Mouse (Mus musculus) lung, adult 2 months (tissue): ENCODE data around the gene Tulp3. TPM values are rescaled to one million over a fixed set of nuclear protein-coding genes. Genes with fewer than 3 reads are reported as not detected.

Source experiments
- DNase-seq: peaks from one replicate; pipeline ENCODE4 v3.0.0; 2022
- H3K4me1 ChIP-seq: fragments of 200-500 bp; 2 replicates; pipeline ENCODE4 v1.6.1; 2011; ENCODE audit warnings: low read length; ENCODE audit not compliant: control insufficient read depth, insufficient read depth
- H3K4me3 ChIP-seq: fragments of 200-500 bp; replicated peaks from 2 replicates; pipeline ENCODE3; 2011; ENCODE audit warnings: low read depth, mild to moderate bottlenecking, control low read depth, low read length; ENCODE audit errors: extremely low read depth
- CTCF ChIP-seq: fragments of 200-500 bp; IDR thresholded peaks from 2 replicates; pipeline ENCODE4 v1.5.1; 2011; ENCODE audit warnings: mild to moderate bottlenecking, low read length, control low read depth; ENCODE audit not compliant: insufficient read depth
- POLR2A ChIP-seq: fragments of 200-500 bp; IDR thresholded peaks from 2 replicates; pipeline ENCODE4 v1.6.1; 2011; ENCODE audit warnings: low read depth, mild to moderate bottlenecking, control low read depth, low read length, borderline replicate concordance; ENCODE audit errors: extremely low read depth
- WGBS: fragments of 180-500 bp; shearing (Covaris S2); methylation state at CpG from one replicate; pipeline ENCODE4 v1.1.7; 2018; 5-methylcytosine and 5-hydroxymethylcytosine counted together
- polyA plus RNA-seq: library from polyadenylated mRNA; depleted of rRNA; stranded (reverse); fragments of >200 nt; gene quantifications from 2 replicates; pipeline ENCODE4 v1.2.3, GENCODE M21; 2012

Tulp3 gene
- polyA plus RNA-seq, 1 experiment = 21.5 TPM

DNA sequence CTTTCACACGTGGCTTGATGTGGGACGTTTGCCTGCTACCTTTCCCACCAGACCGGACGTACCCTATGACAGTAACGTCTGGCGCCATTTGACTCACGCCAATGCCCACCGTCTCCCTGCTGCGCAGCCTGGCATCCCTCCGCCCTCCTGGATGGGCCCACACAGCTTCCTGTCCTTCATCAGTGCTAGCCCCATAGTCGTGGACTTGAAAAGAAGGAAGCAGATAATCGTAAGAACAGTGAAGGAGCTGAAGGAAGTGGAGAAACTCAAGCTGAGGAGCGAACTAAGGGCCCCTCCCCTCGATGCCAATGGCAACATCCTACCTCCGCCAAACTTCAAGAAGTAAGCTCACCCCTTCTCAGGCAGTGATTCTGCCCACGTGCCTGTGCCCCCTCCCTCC, 24.0 kb upstream of the Tulp3 start:
- Histone ChIP-seq H3K4me1 (no peaks in the 10 kb centered on the region), H3K4me3 (no peak overlapping the region)
- 80% methylated on average over 16 of the region's 16 CpGs for WGBS
- no peak for DNase-seq
- TF ChIP-seq POLR2A (no peak), CTCF (no peak)

DNA sequence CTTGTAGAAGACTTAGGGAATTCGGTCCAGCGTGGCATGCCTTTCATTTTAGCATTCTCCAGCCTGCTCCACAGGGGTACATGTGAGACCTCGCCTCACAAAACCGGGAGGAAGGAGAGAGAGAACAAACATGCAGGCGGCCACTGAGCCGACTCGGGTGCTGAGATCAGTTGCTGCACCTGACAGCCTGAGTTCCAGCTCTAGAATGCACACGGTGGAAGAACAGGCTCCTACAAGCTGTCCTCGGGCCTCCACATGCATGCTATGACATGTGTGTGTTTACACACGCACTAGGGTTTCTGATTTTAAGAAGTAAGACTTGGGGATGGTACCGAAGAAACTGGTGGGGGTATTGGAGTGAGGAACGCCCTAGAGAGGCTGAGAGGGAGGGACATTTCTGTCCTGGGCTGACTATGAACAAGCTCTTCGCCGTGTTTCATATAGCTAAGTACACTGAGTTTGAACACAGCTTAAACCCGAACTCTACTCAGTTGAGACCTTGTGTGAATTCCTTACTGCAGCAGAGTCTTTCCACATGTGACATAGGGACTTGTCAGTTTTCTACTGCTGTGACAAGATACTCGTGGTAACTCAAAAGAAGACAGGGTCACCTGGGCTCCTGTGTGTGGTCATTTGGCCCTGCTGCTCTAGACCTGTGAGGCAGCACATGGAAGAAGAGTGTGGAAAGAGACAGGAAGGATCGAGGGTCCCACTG, 20.9 kb upstream of the Tulp3 start:
- Histone ChIP-seq H3K4me3 (no peak overlapping the region), H3K4me1 (no peaks in the 10 kb centered on the region)
- DNase-seq = no peak
- 87% methylated on average over 17 of the region's 17 CpGs for WGBS
- TF ChIP-seq POLR2A (no peak), CTCF (no peak)

DNA sequence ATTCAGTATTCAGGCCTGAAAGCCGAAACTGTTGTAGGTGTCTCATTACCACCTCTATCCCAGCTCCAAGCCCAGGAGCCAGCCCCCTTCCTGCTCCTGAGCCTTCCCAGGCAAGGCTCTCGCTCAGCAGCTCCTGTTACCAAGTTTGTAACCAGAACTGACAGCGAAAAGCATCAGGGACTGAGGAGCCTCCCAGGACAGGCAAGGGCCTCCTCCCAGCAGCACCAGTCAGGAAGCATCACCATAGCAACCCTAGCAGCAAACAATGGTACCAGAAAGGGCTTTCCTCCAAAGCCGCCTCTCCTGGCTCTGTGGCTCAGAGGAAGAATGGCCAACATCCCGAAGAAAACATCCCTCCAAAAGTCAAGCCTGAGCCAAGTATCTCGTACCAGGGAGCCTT, 19.5 kb upstream of the Tulp3 start, which contains the start of the genes Tex52 and Gm44596:
Tex52 (plus strand) TSS at position 265 of the 400 bp plus-strand sequence.
Gm44596 (plus strand) TSS at position 312 of the 400 bp plus-strand sequence.
- TF ChIP-seq CTCF = no peak
- TF ChIP-seq POLR2A = no peak
- no peak within 1 kb of the TSS for H3K4me3 ChIP-seq
- no peak for DNase-seq
- 32% methylated on average over 6 of the region's 6 CpGs for WGBS
- no peaks in the 10 kb centered on the region for H3K4me1 ChIP-seq

DNA sequence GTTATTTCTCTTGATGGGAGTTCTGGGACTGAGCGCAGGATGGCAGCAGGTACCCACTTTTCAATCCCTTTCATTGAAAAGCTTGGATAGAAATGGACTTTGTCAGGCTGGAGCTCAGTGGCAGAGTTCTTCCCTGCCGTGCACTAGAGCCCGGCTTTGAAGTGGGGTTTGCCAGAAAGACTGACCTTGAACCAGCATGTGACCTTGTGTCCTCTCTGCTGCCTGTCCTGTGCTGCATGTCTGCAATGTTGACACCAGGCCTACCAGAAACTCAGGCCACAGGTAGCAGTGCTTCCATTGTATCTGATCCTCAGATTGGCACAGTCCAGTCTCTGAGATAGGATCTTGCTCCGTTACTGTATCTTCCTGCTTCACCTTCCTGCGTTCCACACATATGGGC, 14.4 kb upstream of the Tulp3 start:
- TF ChIP-seq POLR2A = no peak
- TF ChIP-seq CTCF = no peak
- DNase-seq = no peak
- WGBS = 93% methylated on average over 5 of the region's 5 CpGs
- H3K4me1 ChIP-seq = no peaks in the 10 kb centered on the region
- H3K4me3 ChIP-seq = no peak overlapping the region

DNA sequence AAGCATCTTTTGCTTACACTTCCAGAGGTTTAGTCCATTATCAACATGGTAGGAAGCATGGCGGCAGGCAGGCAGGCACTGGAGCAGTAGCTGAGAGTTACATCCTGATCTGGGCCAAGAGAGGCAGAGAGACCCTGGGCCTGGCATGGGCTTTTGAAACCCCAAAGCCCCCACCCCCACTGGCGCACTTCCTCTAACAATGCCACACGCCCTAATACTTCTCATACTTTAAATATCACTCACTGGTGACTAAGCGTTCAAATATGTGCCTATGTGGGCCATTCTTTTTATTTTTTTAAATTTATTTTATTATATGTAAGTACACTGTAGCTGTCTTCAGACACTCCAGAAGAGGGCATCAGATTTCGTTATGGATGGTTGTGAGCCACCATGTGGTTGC, 10.8 kb upstream of the Tulp3 start:
- peaks cover 3% of the 10 kb centered on the region; the same call in 1 of the 2 replicates for H3K4me1 ChIP-seq
- DNase-seq = no peak
- WGBS = 84% methylated on average over 5 of the region's 5 CpGs
- no peak for TF ChIP-seq CTCF
- TF ChIP-seq POLR2A = no peak
- H3K4me3 ChIP-seq = no peak overlapping the region

DNA sequence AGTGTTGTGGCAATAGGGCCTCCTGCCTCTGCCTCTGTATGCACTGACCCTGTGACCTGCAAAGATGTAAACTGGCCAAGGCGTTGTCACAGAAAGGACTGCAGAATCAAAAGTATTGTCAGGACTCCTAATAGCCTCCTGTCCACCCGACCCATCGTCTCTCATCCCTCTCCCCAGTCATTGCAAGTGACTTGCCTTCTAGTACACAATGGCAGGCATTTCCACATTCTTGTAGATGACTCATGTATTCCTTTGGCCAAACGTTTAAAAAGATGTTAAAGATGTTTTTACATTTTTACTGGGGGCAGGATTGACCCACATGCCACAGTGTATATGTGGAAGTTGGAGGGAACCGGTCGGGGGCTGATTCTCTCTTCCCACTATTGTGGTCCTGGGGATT, 9.1 kb upstream of the Tulp3 start:
- peaks cover 3% of the 10 kb centered on the region; the same call in 1 of the 2 replicates for H3K4me1 ChIP-seq
- 56% methylated on average over 6 of the region's 6 CpGs for WGBS
- TF ChIP-seq POLR2A (no peak), CTCF (no peak)
- DNase-seq = no peak
- H3K4me3 ChIP-seq = no peak overlapping the region

DNA sequence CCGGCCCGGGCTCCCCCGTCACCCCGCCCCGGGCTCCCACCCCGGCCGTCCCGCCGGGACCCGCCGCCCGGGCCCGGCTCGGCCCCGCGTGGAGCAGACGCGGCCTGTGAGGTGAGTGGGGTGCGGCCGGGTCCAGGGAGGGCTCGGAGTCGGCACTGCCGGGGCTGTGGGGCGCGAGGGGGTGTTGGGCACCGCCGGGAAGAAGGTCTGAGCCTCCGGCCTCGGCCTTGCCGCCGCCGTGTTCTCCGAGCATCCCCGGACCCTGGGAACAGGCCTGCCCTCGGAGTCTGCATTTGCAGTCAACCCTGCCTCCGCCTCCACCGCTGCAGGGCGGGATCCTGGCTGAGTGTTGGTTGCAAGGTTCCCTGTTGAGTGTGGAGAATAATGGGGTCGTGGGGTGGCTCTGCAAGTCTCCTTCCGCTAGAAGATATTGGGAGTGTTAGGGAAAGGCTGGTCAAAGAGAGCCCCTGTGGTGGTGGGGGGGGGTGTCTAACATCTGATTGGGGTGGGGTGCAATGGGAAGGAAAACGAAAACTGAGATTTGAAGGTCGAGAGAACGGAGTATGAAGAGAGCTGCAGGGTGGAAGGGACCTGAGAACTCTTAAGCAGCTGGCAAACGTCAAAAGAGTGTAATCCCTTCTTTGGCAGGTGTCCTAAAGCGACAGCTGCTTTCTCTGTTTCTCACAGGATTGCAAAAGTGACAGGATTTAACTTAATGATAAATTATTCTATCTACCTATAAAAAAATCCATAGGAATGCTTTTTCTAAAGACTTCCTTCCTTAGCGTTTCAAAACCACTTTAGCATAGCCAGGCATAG, 7.6 kb upstream of the Tulp3 start:
- TF ChIP-seq CTCF = no peak
- TF ChIP-seq POLR2A = no peak
- Histone ChIP-seq H3K4me3 (peak overlapping the region; percentile 33), H3K4me1 (peaks cover 3% of the 10 kb centered on the region; the same call in 1 of the 2 replicates)
- 4% methylated on average over 46 of the region's 46 CpGs for WGBS
- no peak for DNase-seq

DNA sequence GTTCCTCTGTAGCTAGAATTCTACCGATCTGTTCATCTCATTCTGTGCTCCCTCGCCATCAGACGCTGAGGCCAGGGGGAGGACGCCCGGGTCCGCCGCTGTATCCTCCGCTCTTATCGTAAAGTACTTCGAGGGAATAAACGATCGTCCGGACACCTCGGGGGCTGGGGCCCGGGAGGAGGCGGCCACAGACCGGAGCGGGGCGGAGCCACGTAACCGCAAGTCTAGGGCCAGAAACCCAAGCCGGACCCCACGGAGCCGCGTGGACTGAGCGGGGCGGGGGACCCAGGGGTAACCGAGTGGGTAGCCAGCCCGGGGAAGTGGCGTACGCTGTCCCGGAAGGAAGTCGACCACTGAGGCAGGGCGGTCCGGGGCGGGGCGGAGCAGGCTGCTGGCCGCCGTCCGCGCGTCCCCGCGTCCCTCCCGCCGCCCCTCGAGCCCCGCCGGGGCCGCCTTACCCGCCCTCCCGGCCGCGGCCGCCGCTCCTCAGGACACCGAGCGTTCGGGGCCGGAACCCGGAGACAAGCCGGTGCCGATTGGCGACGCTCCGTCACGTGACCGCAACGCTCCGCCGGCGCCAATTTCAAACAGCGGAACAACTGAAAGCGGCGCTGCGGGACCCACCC, 6.8 kb upstream of the Tulp3 start, which contains the start of the genes Rhno1 and Foxm1:
Rhno1 (minus strand) TSS at position 531 of the 626 bp plus-strand sequence.
Foxm1 (plus strand) TSS at position 587 of the 626 bp plus-strand sequence.
- peak; percentile 84 for DNase-seq
- TF ChIP-seq CTCF = no peak
- 0 out of 2 replicates have a peak, but pooled peaks have one; percentile 24 for TF ChIP-seq POLR2A
- Histone ChIP-seq H3K4me1 (peaks cover 3% of the 10 kb centered on the region; the same call in 1 of the 2 replicates), H3K4me3 (peak within 1 kb of the TSS; percentile 67)
- WGBS = 1% methylated on average over 63 of the region's 76 CpGs

DNA sequence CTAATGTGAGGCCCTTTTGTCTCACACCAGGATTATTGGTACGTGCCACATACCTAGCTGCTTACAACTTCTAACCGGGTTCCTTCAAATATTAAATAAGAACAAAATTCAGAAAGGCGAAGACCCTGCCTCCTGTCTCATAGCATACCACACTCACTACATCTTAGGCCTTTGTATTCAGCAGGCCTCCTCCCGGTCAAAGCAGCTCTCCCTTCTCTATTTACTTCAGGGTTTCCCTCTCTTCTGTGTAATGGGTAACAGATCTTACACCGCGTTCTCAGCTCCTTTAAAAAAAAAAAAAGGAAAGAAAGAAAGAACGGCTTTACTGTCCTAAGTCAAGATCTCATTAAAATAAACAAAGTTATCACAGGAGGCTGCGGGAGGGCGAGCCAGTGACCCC, 6.2 kb upstream of the Tulp3 start:
- 15% methylated on average over 9 of the region's 9 CpGs for WGBS
- peaks cover 3% of the 10 kb centered on the region; the same call in 1 of the 2 replicates for H3K4me1 ChIP-seq
- TF ChIP-seq CTCF = no peak
- no peak for TF ChIP-seq POLR2A
- peak overlapping the region; percentile 67 for H3K4me3 ChIP-seq
- no peak for DNase-seq
